Mouse (Mus musculus): ENCODE data around the gene Ganab.

The Ganab gene

GRCm38 (mm10) chr19:8929224-8930088 is 31.6 kb downstream of the Ganab start, which contains the start of the genes Rom1 and Eml3:
Rom1 (minus strand) TSS chr19:8929356.
Eml3 (plus strand) TSS chr19:8929552.
- DNase-seq (ENCODE audit: low spot score), result peak; percentile 91

DNA sequence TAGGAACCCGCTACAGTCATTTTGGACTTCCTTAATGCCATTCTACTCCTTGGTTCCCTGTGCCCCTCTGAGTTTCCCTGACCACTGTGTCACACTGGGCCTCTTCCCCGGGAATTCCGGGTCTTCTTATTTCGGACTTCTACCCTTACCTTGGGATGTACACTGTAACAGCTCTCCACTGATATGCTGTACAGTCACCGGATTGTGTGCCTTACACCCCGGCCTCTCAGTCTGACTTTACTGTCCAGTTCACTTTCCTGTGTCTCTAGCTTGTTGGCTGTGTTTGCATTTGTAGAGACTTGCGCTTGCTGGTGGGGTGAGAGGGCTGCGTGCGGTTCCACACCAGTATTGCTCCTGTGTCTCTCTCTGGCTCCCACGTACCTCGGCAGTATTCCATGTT is 32.2 kb downstream of the Ganab start:
- DNase-seq (ENCODE audit: low spot score), result no peak

DNA sequence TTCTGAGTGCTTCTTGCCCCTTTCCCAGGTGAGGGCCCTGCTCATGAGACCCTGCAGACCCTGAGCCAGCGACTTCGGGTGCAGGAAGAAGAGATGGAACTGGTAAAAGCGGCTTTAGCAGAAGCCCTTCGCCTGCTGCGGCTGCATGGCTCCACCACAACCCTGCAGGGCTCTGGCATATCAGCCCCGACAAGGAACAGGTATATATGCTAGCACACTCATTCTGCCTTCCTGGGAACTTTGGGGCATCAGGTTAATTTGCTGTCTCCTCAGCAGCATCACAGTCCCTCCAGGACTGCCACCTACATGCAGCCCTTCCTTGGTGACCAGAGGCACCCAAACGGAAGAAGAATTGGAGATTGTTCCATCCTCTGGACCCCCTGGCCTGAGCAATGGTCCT is 32.9 kb downstream of the Ganab start:
- DNase-seq (ENCODE audit: low spot score), result no peak

- DNase-seq (ENCODE audit: low spot score), result no peak
These were observed 38.9 kb downstream of the Ganab start for GRCm38 (mm10) chr19:8936736-8937135.

DNA sequence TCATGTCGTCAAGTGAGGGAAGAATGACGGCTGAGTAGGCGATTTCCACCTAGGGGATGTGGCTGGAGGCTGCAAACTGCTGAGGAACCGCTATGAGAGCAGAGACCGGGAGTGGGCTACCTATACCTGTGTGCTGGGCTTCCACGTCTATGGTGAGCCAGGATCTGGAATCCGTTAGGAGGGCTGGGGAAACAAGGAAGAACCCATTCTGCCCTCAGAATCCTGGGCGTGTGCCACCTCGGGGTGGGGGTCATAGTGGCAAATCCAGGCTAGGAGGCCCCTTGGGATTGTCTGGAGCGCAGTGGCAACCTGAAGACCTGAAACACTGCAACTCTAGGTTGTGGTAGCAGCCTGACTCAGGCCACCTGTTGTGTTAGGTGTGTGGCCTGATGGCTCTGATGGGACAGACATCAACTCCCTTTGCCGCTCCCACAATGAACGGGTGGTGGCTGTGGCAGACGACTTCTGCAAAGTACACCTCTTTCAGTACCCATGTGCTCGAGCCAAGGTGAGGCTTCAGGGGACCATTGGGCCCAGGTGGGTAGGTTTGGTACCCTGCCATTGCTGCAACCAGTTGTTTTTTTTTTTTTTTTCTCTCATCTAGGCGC is 42.8 kb downstream of the Ganab start:
- no peak for DNase-seq (ENCODE audit: low spot score)

- DNase-seq (ENCODE audit: low spot score), result peak; percentile 17
These were observed 43.3 kb downstream of the Ganab start for GRCm38 (mm10) chr19:8941136-8941514.

GRCm38 (mm10) chr19:8941515-8942217 is 43.8 kb downstream of the Ganab start, which contains the start of gene Mta2:
Mta2 (plus strand) TSS chr19:8941875.
- peak; percentile 98 for DNase-seq (ENCODE audit: low spot score)

GRCm38 (mm10) chr19:8942276-8942964 is 44.5 kb downstream of the Ganab start:
- peak; percentile 64 for DNase-seq (ENCODE audit: low spot score)

- DNase-seq (ENCODE audit: low spot score), result no peak
These were observed 45.2 kb downstream of the Ganab start for GRCm38 (mm10) chr19:8943047-8943446.

- DNase-seq (ENCODE audit: low spot score), result no peak
These were observed 46.2 kb downstream of the Ganab start for GRCm38 (mm10) chr19:8944062-8944461.

DNA sequence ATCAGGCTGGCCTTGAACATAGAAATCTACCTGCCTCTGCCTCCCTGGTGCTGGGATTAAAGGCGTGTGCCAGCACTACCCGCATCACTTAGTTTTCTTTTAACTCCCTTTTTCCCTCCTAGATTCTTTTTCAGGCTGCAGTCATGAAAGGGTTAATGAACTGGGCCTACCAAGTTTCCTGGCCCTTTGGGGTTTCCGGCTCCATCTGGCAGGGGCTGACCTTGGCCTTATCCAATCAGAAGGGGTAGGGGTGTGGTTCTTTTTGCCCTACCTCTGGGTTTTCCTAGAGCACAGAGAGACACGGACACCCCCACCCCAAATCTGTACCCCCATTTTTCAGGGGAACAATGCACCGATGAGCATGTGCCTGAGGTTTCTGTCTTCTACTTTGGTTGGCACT is 46.9 kb downstream of the Ganab start:
- DNase-seq (ENCODE audit: low spot score), result peak; percentile 83

DNA sequence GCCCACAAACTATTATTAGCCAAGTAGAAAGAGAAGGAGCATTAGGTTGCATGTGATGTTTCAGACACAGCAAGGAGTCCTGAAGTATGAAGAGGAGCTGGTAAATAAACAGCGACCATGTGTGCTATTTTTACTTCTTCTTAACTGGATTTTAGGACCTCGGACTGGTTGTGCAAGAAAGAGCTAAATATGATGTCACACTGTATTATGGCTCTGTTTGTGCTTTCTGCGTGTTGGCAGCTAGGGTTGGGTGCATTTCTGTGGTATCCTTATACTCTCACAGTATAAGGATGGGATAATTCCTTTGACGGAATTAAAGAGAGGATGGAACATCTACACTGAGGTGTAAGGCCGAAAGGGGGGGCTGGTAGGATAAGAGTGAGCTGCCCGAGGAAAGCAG is 47.4 kb downstream of the Ganab start:
- DNase-seq (ENCODE audit: low spot score), result no peak

DNA sequence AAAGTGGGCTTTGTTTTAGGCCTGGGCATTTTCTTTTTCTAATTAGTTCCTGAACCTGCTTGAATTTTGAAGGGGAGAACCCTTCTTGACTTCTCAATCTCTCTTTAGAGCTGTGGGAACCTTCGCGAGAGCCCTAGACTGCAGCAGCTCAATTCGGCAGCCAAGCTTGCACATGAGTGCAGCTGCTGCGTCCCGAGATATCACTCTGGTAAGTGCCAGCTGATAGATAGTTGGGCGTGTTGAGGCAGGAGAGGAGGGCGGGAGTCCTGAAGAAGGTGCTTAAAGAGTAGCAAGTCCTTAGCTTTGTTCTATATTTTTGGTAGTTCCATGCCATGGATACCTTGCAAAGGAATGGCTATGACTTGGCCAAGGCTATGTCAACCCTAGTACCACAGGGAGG is 49.1 kb downstream of the Ganab start:
- no peak for DNase-seq (ENCODE audit: low spot score)

GRCm38 (mm10) chr19:8950190-8950589 is 52.3 kb downstream of the Ganab start:
- no peak for DNase-seq (ENCODE audit: low spot score)

DNA sequence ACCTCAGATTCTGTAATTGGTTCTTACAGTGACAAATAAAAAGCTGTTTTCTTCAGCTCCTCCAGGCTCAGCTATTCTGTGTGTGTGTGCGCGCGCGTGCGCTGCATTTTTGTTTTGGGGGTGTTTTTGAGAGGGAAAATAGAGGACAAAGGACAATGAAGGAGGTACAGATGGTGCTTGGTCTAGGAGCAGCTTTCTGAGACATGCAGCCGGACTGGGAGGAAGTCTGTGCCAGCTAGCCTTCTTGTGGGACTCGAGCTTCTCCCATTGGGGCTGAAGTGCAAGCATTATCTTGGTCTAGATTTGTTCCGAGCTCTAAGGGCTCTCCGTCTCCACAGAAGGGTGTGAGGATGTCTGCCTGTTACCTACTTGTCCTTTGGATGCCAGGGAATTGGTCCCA is 54.4 kb downstream of the Ganab start:
- no peak for DNase-seq (ENCODE audit: low spot score)

- peak; percentile 99 for DNase-seq (ENCODE audit: low spot score)
These were observed 55.5 kb downstream of the Ganab start, which contains the start of gene Tut1 for GRCm38 (mm10) chr19:8953135-8954039. Tut1 (plus strand) TSS chr19:8953847.

GRCm38 (mm10) chr19:8954171-8954570 is 56.3 kb downstream of the Ganab start:
- no peak for DNase-seq (ENCODE audit: low spot score)

- no peak for DNase-seq (ENCODE audit: low spot score)
These were observed 64.4 kb downstream of the Ganab start for GRCm38 (mm10) chr19:8962256-8962655.

GRCm38 (mm10) chr19:8965075-8965474 is 67.2 kb downstream of the Ganab start:
- DNase-seq (ENCODE audit: low spot score), result no peak

- DNase-seq (ENCODE audit: low spot score), result no peak
These were observed 67.9 kb downstream of the Ganab start for GRCm38 (mm10) chr19:8965771-8966170.

DNA sequence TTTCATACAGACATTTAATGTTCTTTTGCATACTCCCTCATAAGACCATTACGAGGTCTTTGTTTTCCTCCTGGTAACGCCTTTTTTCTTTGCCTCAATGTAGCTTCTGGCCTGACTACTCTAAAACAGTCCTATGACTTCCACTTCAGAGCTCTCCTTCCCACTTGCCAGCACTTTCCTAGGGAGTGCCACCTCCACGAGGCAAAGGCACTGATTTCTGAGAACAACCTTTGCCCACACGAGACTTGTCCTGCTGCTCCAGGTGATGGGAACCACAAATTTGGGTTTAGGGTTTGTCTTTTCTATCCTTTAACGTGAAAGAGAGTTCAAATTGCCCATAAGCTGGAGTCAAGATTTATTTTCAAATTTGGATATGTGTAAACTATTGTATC is 68.3 kb downstream of the Ganab start:
- no peak for DNase-seq (ENCODE audit: low spot score)

Measured in embryo, embryonic 10.5 days (tissue).